Mouse (Mus musculus) liver, embryonic 12.5 days (tissue): ENCODE data around the gene Ice2. TPM values are rescaled to one million over a fixed set of nuclear protein-coding genes. Genes with fewer than 3 reads are reported as not detected.

Experiments
- ATAC-seq: fragments of 200-750 bp; cut with Nextera tagmentation; 2 replicates; pipeline ENCODE4 v1.8.0; 2017; ENCODE audit warnings: moderate number of reproducible peaks, mild to moderate bottlenecking, moderate library complexity
- H3K27ac ChIP-seq: fragments of 300-500 bp; sonication (generic); 2 replicates; pipeline ENCODE4 v1.5.1; 2016; ENCODE audit warnings: mild to moderate bottlenecking
- H3K27me3 ChIP-seq: fragments of 300-500 bp; sonication (generic); replicated peaks from 2 replicates; pipeline ENCODE4 v1.6.1; 2016; ENCODE audit warnings: mild to moderate bottlenecking, moderate library complexity
- H3K36me3 ChIP-seq: fragments of 300-500 bp; sonication (generic); 2 replicates; pipeline ENCODE4 v1.6.1; 2016; ENCODE audit warnings: mild to moderate bottlenecking, moderate library complexity
- H3K4me1 ChIP-seq: fragments of 300-500 bp; sonication (generic); 2 replicates; pipeline ENCODE4 v1.6.1; 2016
- H3K4me2 ChIP-seq: fragments of 300-500 bp; sonication (generic); 2 replicates; pipeline ENCODE4 v1.6.1; 2016; ENCODE audit warnings: mild to moderate bottlenecking, moderate library complexity
- H3K4me3 ChIP-seq: fragments of 300-500 bp; sonication (generic); 2 replicates; pipeline ENCODE4 v1.5.1; 2016; ENCODE audit warnings: mild to moderate bottlenecking, moderate library complexity
- H3K9ac ChIP-seq: fragments of 300-500 bp; sonication (generic); 2 replicates; pipeline ENCODE4 v1.6.1; 2016; ENCODE audit warnings: mild to moderate bottlenecking, moderate library complexity
- H3K9me3 ChIP-seq: fragments of 300-500 bp; sonication (generic); replicated peaks from 2 replicates; pipeline ENCODE4 v1.6.1; 2016; ENCODE audit warnings: mild to moderate bottlenecking, moderate library complexity
- WGBS: fragments of 180-500 bp; shearing (Covaris S2); methylation state at CpG from one replicate; pipeline ENCODE4 v1.1.7; 2016; ENCODE audit not compliant: insufficient replicate concordance; 5-methylcytosine and 5-hydroxymethylcytosine counted together
- polyA plus RNA-seq: library from polyadenylated mRNA; unstranded; fragments of >200 nt; fragmentation: Nextera tagmentation; extraction: Ambion mirVana; gene quantifications from 2 replicates; pipeline ENCODE4 v1.2.1, GENCODE M21; 2016

Gene Ice2
- polyA plus RNA-seq, 1 experiment from 2014 or later, result 13.4 TPM

GRCm38 (mm10) chr9:69430531-69430930 lies 32.8 kb downstream of the Ice2 start:
- Histone ChIP-seq H3K36me3 (peaks cover 74% of the 10 kb centered on the region), H3K4me3 (no peak overlapping the region), H3K4me1 (no peaks in the 10 kb centered on the region), H3K4me2 (no peak overlapping the region), H3K27ac (no peak overlapping the region), H3K27me3 (no peaks in the 10 kb centered on the region), H3K9ac (no peak overlapping the region), H3K9me3 (no peaks in the 10 kb centered on the region)
- ATAC-seq, result no peak
- 71% methylated on average over 3 of the region's 3 CpGs for WGBS

GRCm38 (mm10) chr9:69431863-69432555 lies 34.3 kb downstream of the Ice2 start:
- H3K9ac ChIP-seq, result no peak overlapping the region
- WGBS, result 73% methylated on average over 6 of the region's 6 CpGs
- H3K36me3 ChIP-seq, result peaks cover 61% of the 10 kb centered on the region
- no peak for ATAC-seq
- no peaks in the 10 kb centered on the region for H3K9me3 ChIP-seq
- H3K27me3 ChIP-seq, result no peaks in the 10 kb centered on the region
- H3K4me2 ChIP-seq, result no peak overlapping the region
- H3K27ac ChIP-seq, result no peak overlapping the region
- H3K4me1 ChIP-seq, result no peaks in the 10 kb centered on the region
- no peak overlapping the region for H3K4me3 ChIP-seq

GRCm38 (mm10) chr9:69435194-69435593 lies 37.5 kb downstream of the Ice2 start:
- no peak for ATAC-seq
- no peak overlapping the region for H3K4me2 ChIP-seq

GRCm38 (mm10) chr9:69435662-69436061 lies 38.0 kb downstream of the Ice2 start:
- no peak overlapping the region for H3K4me2 ChIP-seq

More at GRCm38 (mm10) chr9:69435194-69435593, 37.5 kb downstream of the Ice2 start:
- H3K4me1 ChIP-seq, result no peaks in the 10 kb centered on the region
- H3K9ac ChIP-seq, result no peak overlapping the region
- H3K4me3 ChIP-seq, result no peak overlapping the region
- peaks cover 35% of the 10 kb centered on the region for H3K36me3 ChIP-seq
- WGBS, result 73% methylated on average over 10 of the region's 10 CpGs
- H3K9me3 ChIP-seq, result no peaks in the 10 kb centered on the region
- no peaks in the 10 kb centered on the region for H3K27me3 ChIP-seq
- H3K27ac ChIP-seq, result no peak overlapping the region

GRCm38 (mm10) chr9:69439805-69440357 lies 42.2 kb downstream of the Ice2 start:
- no peaks in the 10 kb centered on the region for H3K36me3 ChIP-seq
- H3K9me3 ChIP-seq, result no peaks in the 10 kb centered on the region
- no peak overlapping the region for H3K4me2 ChIP-seq
- peak; percentile 40; the same call in 1 of the 2 replicates for ATAC-seq
- peaks cover 16% of the 10 kb centered on the region; the same call in 1 of the 2 replicates for H3K4me1 ChIP-seq
- H3K27me3 ChIP-seq, result no peaks in the 10 kb centered on the region
- H3K4me3 ChIP-seq, result no peak overlapping the region
- no peak overlapping the region for H3K9ac ChIP-seq
- H3K27ac ChIP-seq, result 0 out of 2 replicates have a peak overlapping the region, but pooled peaks have one; percentile 10
- WGBS, result 29% methylated on average over 7 of the region's 7 CpGs

More at GRCm38 (mm10) chr9:69435662-69436061, 38.0 kb downstream of the Ice2 start:
- Histone ChIP-seq H3K27me3 (no peaks in the 10 kb centered on the region), H3K4me3 (no peak overlapping the region), H3K4me1 (0 out of 2 replicates have a peak, but pooled peaks cover 3% of the 10 kb centered on the region), H3K27ac (no peak overlapping the region), H3K36me3 (peaks cover 30% of the 10 kb centered on the region), H3K9ac (no peak overlapping the region), H3K9me3 (no peaks in the 10 kb centered on the region)
- no peak for ATAC-seq

GRCm38 (mm10) chr9:69442471-69443038 lies 44.8 kb downstream of the Ice2 start:
- no peak overlapping the region for H3K27ac ChIP-seq
- no peak overlapping the region for H3K9ac ChIP-seq
- H3K4me3 ChIP-seq, result no peak overlapping the region
- no peaks in the 10 kb centered on the region for H3K27me3 ChIP-seq
- WGBS, result 30% methylated on average over 6 of the region's 6 CpGs
- no peaks in the 10 kb centered on the region for H3K9me3 ChIP-seq
- H3K36me3 ChIP-seq, result no peaks in the 10 kb centered on the region
- H3K4me1 ChIP-seq, result peaks cover 16% of the 10 kb centered on the region; the same call in 1 of the 2 replicates
- peak; percentile 36; the same call in 1 of the 2 replicates for ATAC-seq
- no peak overlapping the region for H3K4me2 ChIP-seq

- H3K4me2 ChIP-seq, result no peak overlapping the region
- H3K36me3 ChIP-seq, result no peaks in the 10 kb centered on the region
- H3K4me1 ChIP-seq, result peaks cover 16% of the 10 kb centered on the region; the same call in 1 of the 2 replicates
- no peak overlapping the region for H3K27ac ChIP-seq
- no peak for ATAC-seq
- no peak overlapping the region for H3K9ac ChIP-seq
- no peaks in the 10 kb centered on the region for H3K9me3 ChIP-seq
- H3K4me3 ChIP-seq, result no peak overlapping the region
- 36% methylated on average over 3 of the region's 3 CpGs for WGBS
- H3K27me3 ChIP-seq, result no peaks in the 10 kb centered on the region
Measured at GRCm38 (mm10) chr9:69443203-69443602, 45.5 kb downstream of the Ice2 start.

GRCm38 (mm10) chr9:69448801-69449200 lies 51.1 kb downstream of the Ice2 start:
- no peak overlapping the region for H3K4me3 ChIP-seq
- 69% methylated on average over 3 of the region's 3 CpGs for WGBS
- no peaks in the 10 kb centered on the region for H3K36me3 ChIP-seq
- peaks cover 10% of the 10 kb centered on the region for H3K4me1 ChIP-seq
- H3K27ac ChIP-seq, result no peak overlapping the region
- no peak for ATAC-seq
- H3K4me2 ChIP-seq, result no peak overlapping the region
- H3K9me3 ChIP-seq, result no peaks in the 10 kb centered on the region
- peaks cover 21% of the 10 kb centered on the region for H3K27me3 ChIP-seq
- H3K9ac ChIP-seq, result no peak overlapping the region

GRCm38 (mm10) chr9:69450636-69451035 lies 52.9 kb downstream of the Ice2 start:
- Histone ChIP-seq H3K9ac (no peak overlapping the region), H3K4me1 (peaks cover 26% of the 10 kb centered on the region), H3K4me3 (no peak overlapping the region), H3K27me3 (peaks cover 38% of the 10 kb centered on the region), H3K4me2 (no peak overlapping the region), H3K27ac (no peak overlapping the region), H3K36me3 (no peaks in the 10 kb centered on the region), H3K9me3 (no peaks in the 10 kb centered on the region)
- 69% methylated on average over 9 of the region's 9 CpGs for WGBS
- ATAC-seq, result no peak

GRCm38 (mm10) chr9:69451886-69452810 lies 54.4 kb downstream of the Ice2 start:
- WGBS, result 68% methylated on average over 10 of the region's 10 CpGs
- Histone ChIP-seq H3K4me2 (no peak overlapping the region), H3K36me3 (no peaks in the 10 kb centered on the region), H3K9ac (no peak overlapping the region), H3K4me3 (no peak overlapping the region), H3K27ac (no peak overlapping the region), H3K27me3 (peaks cover 50% of the 10 kb centered on the region), H3K9me3 (no peaks in the 10 kb centered on the region), H3K4me1 (peaks cover 36% of the 10 kb centered on the region)
- ATAC-seq, result no peak

GRCm38 (mm10) chr9:69453066-69453900 lies 55.6 kb downstream of the Ice2 start, which contains the start of gene Anxa2:
Anxa2 (plus strand) TSS chr9:69453620.
- peak; percentile 77 for ATAC-seq
- H3K9me3 ChIP-seq, result no peaks in the 10 kb centered on the region
- H3K27ac ChIP-seq, result peak within 1 kb of the TSS; percentile 59
- peak within 1 kb of the TSS; percentile 57 for H3K4me3 ChIP-seq
- no peaks in the 10 kb centered on the region for H3K36me3 ChIP-seq
- peak within 1 kb of the TSS; percentile 58 for H3K9ac ChIP-seq
- H3K4me1 ChIP-seq, result peaks cover 47% of the 10 kb centered on the region
- WGBS, result 11% methylated on average over 37 of the region's 37 CpGs
- H3K4me2 ChIP-seq, result peak within 1 kb of the TSS; percentile 65
- peaks cover 54% of the 10 kb centered on the region for H3K27me3 ChIP-seq
